Mouse (Mus musculus) stomach, embryonic 14.5 days (tissue): Measurements from ENCODE around the gene Cc2d2b. TPM values are rescaled to one million over a fixed set of nuclear protein-coding genes. Genes with fewer than 3 reads are reported as not detected.
A peak's percentile ranks its signal among the peaks of the same experiment; 100 is the strongest.

Source experiments
- ATAC-seq: fragments of 200-750 bp; cut with Nextera tagmentation; 2 replicates; pipeline ENCODE4 v1.8.0; 2017; ENCODE audit warnings: low read depth, moderate TSS enrichment; ENCODE audit not compliant: insufficient number of reproducible peaks, insufficient read depth, low FRiP score
- H3K27ac ChIP-seq: fragments of 300-500 bp; sonication (generic); 2 replicates; pipeline ENCODE4 v1.5.1; 2014; ENCODE audit warnings: mild to moderate bottlenecking, low read length, moderate library complexity, mixed read lengths
- H3K27me3 ChIP-seq: fragments of 300-500 bp; sonication (generic); 2 replicates; pipeline ENCODE4 v1.6.1; 2014; ENCODE audit warnings: low read length, control low read depth, mixed read lengths; ENCODE audit not compliant: control insufficient read depth, insufficient read depth
- H3K36me3 ChIP-seq: fragments of 300-500 bp; sonication (generic); 2 replicates; pipeline ENCODE4 v1.6.1; 2014; ENCODE audit warnings: mild to moderate bottlenecking, control low read depth, low read length, moderate library complexity, mixed read lengths; ENCODE audit not compliant: control insufficient read depth, insufficient read depth
- H3K4me1 ChIP-seq: fragments of 300-500 bp; sonication (generic); 2 replicates; pipeline ENCODE4 v1.6.1; 2014; ENCODE audit warnings: low read length, control low read depth, mixed read lengths; ENCODE audit not compliant: control insufficient read depth, insufficient read depth
- H3K4me2 ChIP-seq: fragments of 300-500 bp; sonication (generic); replicated peaks from 2 replicates; pipeline ENCODE4 v1.6.1; 2014; ENCODE audit warnings: low read depth, low read length, control low read depth
- H3K4me3 ChIP-seq: fragments of 300-500 bp; sonication (generic); 2 replicates; pipeline ENCODE4 v1.5.1; 2014; ENCODE audit warnings: low read depth, low read length, control low read depth
- H3K9ac ChIP-seq: fragments of 300-500 bp; sonication (generic); replicated peaks from 2 replicates; pipeline ENCODE4 v1.6.1; 2014; ENCODE audit warnings: low read depth, mild to moderate bottlenecking, control low read depth, low read length, moderate library complexity, mixed read lengths
- H3K9me3 ChIP-seq: fragments of 300-500 bp; sonication (generic); 2 replicates; pipeline ENCODE4 v1.6.1; 2016; ENCODE audit warnings: low read depth, low read length, control low read depth; ENCODE audit not compliant: control insufficient read depth
- WGBS: fragments of 180-500 bp; shearing (Covaris S2); extraction: QIAGEN DNeasy Blood & Tissue Kit; methylation state at CpG from one replicate; pipeline ENCODE4 v1.1.7; 2014; 5-methylcytosine and 5-hydroxymethylcytosine counted together
- polyA plus RNA-seq: library from polyadenylated mRNA; unstranded; fragments of >200 nt; fragmentation: Nextera tagmentation; extraction: Ambion mirVana; gene quantifications from 2 replicates; pipeline ENCODE4 v1.2.1, GENCODE M21; 2014

Cc2d2b gene
- polyA plus RNA-seq, 1 experiment from 2014 or later = not detected

GRCm38 (mm10) chr19:40736680-40737512 lies 11.7 kb upstream of the Cc2d2b start:
- 31% methylated on average over 17 of the region's 17 CpGs for WGBS
- peak; percentile 78; the same call in 1 of the 2 replicates for ATAC-seq
- Histone ChIP-seq H3K36me3 (no peaks in the 10 kb centered on the region), H3K4me2 (peak overlapping the region; percentile 41), H3K9me3 (no peaks in the 10 kb centered on the region), H3K4me1 (no peaks in the 10 kb centered on the region), H3K9ac (no peak overlapping the region), H3K27ac (no peak overlapping the region), H3K4me3 (0 out of 2 replicates have a peak overlapping the region, but pooled peaks have one; percentile 8), H3K27me3 (no peaks in the 10 kb centered on the region)

GRCm38 (mm10) chr19:40737613-40738012 lies 10.9 kb upstream of the Cc2d2b start:
- Histone ChIP-seq H3K9me3 (no peaks in the 10 kb centered on the region), H3K27ac (no peak overlapping the region), H3K4me1 (no peaks in the 10 kb centered on the region), H3K4me2 (peak overlapping the region; percentile 41), H3K36me3 (no peaks in the 10 kb centered on the region), H3K27me3 (no peaks in the 10 kb centered on the region), H3K9ac (no peak overlapping the region), H3K4me3 (no peak overlapping the region)
- WGBS = 53% methylated on average over 5 of the region's 5 CpGs
- no peak for ATAC-seq

GRCm38 (mm10) chr19:40738683-40739324 lies 9.7 kb upstream of the Cc2d2b start:
- ATAC-seq = no peak
- no peak overlapping the region for H3K27ac ChIP-seq
- no peaks in the 10 kb centered on the region for H3K27me3 ChIP-seq
- H3K36me3 ChIP-seq = no peaks in the 10 kb centered on the region
- 72% methylated on average over 13 of the region's 13 CpGs for WGBS
- no peaks in the 10 kb centered on the region for H3K4me1 ChIP-seq
- no peaks in the 10 kb centered on the region for H3K9me3 ChIP-seq
- no peak overlapping the region for H3K9ac ChIP-seq
- no peak overlapping the region for H3K4me2 ChIP-seq
- H3K4me3 ChIP-seq = no peak overlapping the region

- Histone ChIP-seq H3K9ac (no peak overlapping the region), H3K4me1 (no peaks in the 10 kb centered on the region), H3K4me3 (no peak overlapping the region), H3K27me3 (no peaks in the 10 kb centered on the region), H3K27ac (no peak overlapping the region), H3K36me3 (no peaks in the 10 kb centered on the region), H3K4me2 (no peak overlapping the region), H3K9me3 (no peaks in the 10 kb centered on the region)
- 51% methylated on average over 4 of the region's 4 CpGs for WGBS
- ATAC-seq = no peak
Observed at GRCm38 (mm10) chr19:40746603-40747002, 1.9 kb upstream of the Cc2d2b start.

GRCm38 (mm10) chr19:40754311-40754710 lies 5.8 kb downstream of the Cc2d2b start:
- H3K9me3 ChIP-seq = no peaks in the 10 kb centered on the region
- H3K27me3 ChIP-seq = no peaks in the 10 kb centered on the region
- no peak for ATAC-seq
- WGBS = 86% methylated on average over 2 of the region's 2 CpGs
- no peak overlapping the region for H3K4me2 ChIP-seq
- H3K27ac ChIP-seq = no peak overlapping the region
- no peaks in the 10 kb centered on the region for H3K4me1 ChIP-seq
- H3K9ac ChIP-seq = no peak overlapping the region
- H3K4me3 ChIP-seq = no peak overlapping the region
- H3K36me3 ChIP-seq = no peaks in the 10 kb centered on the region

- Histone ChIP-seq H3K4me1 (no peaks in the 10 kb centered on the region), H3K27ac (no peak overlapping the region), H3K4me2 (no peak overlapping the region), H3K36me3 (no peaks in the 10 kb centered on the region), H3K9ac (no peak overlapping the region), H3K9me3 (no peaks in the 10 kb centered on the region), H3K4me3 (no peak overlapping the region), H3K27me3 (no peaks in the 10 kb centered on the region)
- no peak for ATAC-seq
- 81% methylated on average over 2 of the region's 2 CpGs for WGBS
Observed at GRCm38 (mm10) chr19:40760071-40760470, 11.5 kb downstream of the Cc2d2b start.

- Histone ChIP-seq H3K9ac (no peak overlapping the region), H3K36me3 (no peaks in the 10 kb centered on the region), H3K4me3 (peak overlapping the region; percentile 30), H3K4me1 (no peaks in the 10 kb centered on the region), H3K9me3 (no peaks in the 10 kb centered on the region), H3K4me2 (peak overlapping the region; percentile 53), H3K27me3 (no peaks in the 10 kb centered on the region), H3K27ac (no peak overlapping the region)
- ATAC-seq = peak; percentile 56; the same call in 1 of the 2 replicates
- WGBS = 29% methylated on average over 22 of the region's 22 CpGs
Observed at GRCm38 (mm10) chr19:40762023-40762759, 13.6 kb downstream of the Cc2d2b start.

GRCm38 (mm10) chr19:40767189-40767588 lies 18.6 kb downstream of the Cc2d2b start:
- Histone ChIP-seq H3K27me3 (no peaks in the 10 kb centered on the region), H3K4me2 (no peak overlapping the region), H3K9me3 (no peaks in the 10 kb centered on the region), H3K4me1 (no peaks in the 10 kb centered on the region), H3K9ac (no peak overlapping the region), H3K4me3 (no peak overlapping the region), H3K27ac (no peak overlapping the region), H3K36me3 (no peaks in the 10 kb centered on the region)
- ATAC-seq = no peak
- 60% methylated on average over 2 of the region's 2 CpGs for WGBS
